Mouse (Mus musculus): ENCODE measurements around the gene Bsn.
"Not testable (repeated sequence)": the region's sequence is repeated elsewhere in the genome, so short reads cannot be mapped to it uniquely, and the experiment has no call there.

The Bsn gene

DNA sequence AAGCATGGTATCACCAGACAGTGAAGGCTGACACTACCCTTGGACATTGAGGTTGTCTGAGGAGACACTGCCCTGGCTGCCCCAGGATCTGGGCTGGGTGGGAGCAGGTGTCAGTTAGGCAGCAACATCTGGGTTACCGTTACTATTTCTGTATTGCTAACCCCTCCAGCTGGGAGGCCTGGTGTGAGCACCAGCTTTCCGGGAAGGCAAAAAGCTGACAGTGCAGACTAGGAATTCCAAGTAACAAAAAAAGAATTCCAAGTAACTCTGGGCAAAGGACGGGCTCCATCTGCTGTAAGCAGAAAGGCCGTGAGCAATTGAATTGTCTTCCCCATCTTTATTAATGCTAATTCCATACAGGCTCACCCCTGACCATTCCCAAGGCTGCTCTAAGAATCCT lies 8.4 kb upstream of the Bsn start:
- DNase-seq (ENCODE audit: extremely low read depth, low read depth), result no peak

DNA sequence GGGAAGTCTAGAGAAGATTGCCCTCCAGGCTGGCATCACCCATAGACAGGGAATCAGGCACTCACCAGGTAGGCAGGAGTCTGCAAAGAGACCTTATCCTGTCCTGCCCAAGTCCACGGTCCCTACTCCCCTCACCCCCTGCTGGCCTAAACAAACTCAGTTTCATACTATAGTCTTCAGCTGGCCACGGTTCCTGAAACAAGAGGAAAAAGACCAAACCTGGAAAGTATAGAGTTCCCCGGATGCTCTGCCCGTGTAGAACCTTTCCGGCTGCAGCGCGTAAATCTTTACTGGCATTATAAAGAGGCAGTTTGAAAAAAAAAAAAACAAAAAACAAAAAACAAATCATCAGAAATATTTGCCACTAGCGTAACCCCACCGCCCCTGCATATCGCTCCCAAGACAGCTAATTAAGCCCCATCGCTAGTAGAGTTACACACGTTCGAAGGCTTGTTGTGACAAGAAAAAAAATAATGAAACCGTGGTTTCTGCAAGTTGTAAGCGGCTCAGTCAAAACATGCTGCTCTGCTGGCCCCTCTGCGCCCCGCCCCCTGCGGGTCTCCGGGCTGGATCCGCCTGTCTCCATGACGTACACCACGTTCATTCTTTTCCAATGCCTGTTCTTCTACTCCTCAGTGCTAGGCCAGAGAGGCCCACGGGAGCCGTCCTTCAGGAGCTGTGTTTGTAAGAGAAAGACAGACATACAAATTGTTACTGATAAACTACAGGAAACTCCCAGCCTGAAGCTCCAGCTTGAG lies 6.9 kb upstream of the Bsn start:
- no peak for DNase-seq (ENCODE audit: extremely low read depth, low read depth)

DNA sequence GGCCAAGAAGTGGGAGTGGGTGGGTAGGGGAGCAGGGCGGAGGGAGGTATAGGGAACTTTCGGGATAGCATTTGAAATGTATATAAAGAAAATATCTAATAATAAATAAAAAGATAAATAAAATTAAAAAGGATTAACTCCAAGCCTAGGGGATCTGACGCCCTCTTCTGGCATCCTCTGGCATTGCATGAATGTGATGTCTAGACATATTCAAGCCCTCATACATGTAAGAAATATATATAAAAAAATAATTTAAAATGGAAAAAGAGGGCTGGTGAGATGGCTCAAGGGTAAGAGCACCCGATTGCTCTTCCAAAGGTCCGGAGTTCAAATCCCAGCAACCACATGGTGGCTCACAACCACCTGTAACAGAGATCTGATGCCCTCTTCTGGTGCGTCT lies 6.0 kb upstream of the Bsn start:
- DNase-seq (ENCODE audit: extremely low read depth, low read depth), result not testable (repeated sequence)

DNA sequence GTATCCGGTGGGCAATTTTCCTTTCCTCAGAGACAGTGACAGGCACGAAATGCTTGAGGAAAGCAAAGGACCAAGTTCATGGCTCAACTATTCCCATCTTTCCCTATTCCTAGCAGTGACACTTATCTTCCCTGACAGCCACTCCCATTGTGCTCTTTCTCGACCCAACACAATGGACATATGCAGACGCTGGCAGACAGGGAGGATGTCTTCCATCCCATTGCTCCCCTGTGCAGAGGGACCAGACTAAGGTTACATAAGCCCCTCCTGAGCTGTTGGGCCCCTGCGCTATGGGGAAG lies 747 bp downstream of the Bsn start:
- no peak for DNase-seq (ENCODE audit: extremely low read depth, low read depth)

- DNase-seq (ENCODE audit: extremely low read depth, low read depth), result no peak
These were observed 1.2 kb downstream of the Bsn start for GRCm38 (mm10) chr9:108189023-108189422.

- no peak for DNase-seq (ENCODE audit: extremely low read depth, low read depth)
These were observed 1.7 kb downstream of the Bsn start for GRCm38 (mm10) chr9:108188511-108188910.

DNA sequence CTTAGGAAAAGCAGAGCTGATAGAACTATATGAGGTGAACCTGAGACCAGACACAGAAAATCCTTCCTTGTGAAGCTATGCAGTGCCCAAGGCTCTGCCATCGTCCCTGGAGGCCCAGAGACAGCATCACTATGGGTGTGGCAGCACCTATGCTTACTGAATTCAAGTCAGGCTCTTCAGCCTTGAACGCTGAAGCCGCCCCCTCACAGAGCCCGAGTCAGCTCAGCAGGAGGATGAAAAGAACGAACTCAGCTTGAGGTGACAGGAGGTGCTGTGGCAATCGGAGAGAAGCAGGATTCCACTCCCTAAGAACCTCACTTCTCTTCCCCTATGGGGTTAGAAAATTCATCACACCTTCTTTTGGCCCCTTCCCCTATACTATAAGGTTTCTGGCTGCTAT lies 2.6 kb downstream of the Bsn start:
- no peak for DNase-seq (ENCODE audit: extremely low read depth, low read depth)

- DNase-seq (ENCODE audit: extremely low read depth, low read depth), result no peak
These were observed 4.4 kb downstream of the Bsn start for GRCm38 (mm10) chr9:108185786-108186185.

DNA sequence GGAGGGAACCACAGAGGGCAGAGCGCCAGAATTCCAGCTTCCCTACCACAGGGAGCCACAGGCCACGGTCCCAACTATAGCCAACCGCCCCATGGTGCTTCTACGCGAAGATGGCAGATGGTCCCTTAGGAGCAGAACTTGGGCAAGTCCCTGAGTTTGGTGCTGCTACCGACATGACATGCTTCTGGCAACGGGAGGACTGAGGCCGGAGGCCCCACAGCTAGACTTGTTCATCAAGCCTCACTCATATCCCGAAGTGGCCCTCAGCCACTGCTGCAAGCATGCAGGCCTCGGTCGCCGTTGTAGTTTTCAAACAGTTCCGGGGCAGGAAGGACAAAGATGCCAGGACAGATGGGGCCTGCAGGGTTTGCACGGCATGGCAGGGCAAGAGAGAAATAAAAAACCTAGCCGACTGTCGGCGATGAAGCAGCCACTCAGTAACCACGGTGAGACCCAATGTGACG lies 6.6 kb downstream of the Bsn start:
- DNase-seq (ENCODE audit: extremely low read depth, low read depth), result no peak

GRCm38 (mm10) chr9:108182806-108183506 lies 7.2 kb downstream of the Bsn start:
- DNase-seq (ENCODE audit: extremely low read depth, low read depth), result no peak

GRCm38 (mm10) chr9:108178391-108178790 lies 11.8 kb downstream of the Bsn start:
- DNase-seq (ENCODE audit: extremely low read depth, low read depth), result no peak

- no peak for DNase-seq (ENCODE audit: extremely low read depth, low read depth)
These were observed 14.9 kb downstream of the Bsn start for GRCm38 (mm10) chr9:108175116-108175838.

- DNase-seq (ENCODE audit: extremely low read depth, low read depth), result no peak
These were observed 17.3 kb downstream of the Bsn start for GRCm38 (mm10) chr9:108172777-108173350.

DNA sequence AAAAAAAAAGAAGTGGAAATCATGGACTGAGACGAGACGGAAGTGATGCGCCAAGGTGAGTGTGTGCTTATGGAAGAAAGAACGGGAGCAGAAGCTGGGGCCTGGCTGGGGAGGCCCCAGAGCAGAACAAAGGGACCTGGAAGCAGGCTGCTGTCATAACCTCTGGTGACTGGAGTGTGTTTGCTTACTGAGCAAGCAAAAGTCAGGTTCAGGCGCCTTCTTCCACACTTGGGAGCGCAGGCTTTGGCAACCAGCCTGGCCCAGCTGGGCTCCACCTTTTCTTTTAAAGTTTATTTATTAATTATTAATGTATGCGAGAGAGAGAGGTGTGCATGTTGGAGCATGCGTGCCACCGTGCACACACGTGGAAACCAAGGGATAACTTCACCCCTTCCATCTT lies 20.4 kb downstream of the Bsn start:
- DNase-seq (ENCODE audit: extremely low read depth, low read depth), result no peak

DNA sequence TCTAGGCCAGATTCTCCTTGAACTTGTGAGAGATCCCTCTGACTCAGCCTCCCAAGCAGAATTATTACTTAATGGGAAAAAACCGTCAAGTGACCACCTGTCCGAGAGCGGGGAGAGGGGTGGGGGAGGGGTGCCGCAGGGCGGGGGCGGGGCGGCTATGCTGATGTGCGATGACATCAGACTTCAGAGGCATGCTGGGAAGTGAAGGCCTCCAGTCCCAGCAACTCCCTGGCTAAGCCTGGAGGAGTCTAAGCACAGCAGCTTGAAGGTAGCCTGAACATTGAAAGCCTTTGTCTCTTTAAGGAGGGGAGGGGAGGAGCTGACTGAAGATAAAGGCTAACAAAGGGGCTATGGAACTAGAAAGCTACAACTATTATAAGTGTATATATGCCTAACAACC lies 25.0 kb downstream of the Bsn start:
- DNase-seq (ENCODE audit: extremely low read depth, low read depth), result no peak

DNA sequence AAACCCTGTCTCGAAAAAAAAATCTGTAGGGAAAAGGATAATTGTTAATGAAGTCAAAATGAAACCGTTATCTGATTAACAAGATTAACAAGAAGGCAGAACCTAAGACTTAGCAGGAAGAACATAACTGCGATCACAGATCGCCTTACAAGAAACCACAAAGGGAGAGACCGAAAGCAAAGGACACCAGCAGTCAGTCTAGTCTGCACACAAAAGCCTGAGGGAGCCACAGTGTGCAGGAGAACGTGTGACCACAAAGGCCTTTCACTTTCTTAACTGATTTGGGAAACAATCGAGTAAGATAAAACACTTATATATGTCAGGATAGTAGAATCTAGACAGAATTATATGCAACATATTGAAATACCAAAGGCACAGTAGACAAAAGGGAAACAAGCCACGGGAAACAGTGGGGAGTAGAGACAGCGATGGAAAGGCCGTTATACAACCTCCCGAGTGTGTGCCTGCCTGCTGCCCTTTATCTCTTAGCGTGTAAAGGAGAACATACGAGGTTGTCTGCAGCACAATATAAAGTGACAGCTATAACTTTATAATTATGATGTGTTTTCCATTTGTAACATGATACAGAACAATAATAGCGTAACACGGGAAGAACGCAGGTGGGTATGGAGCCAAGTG lies 26.4 kb downstream of the Bsn start:
- DNase-seq (ENCODE audit: extremely low read depth, low read depth), result no peak

DNA sequence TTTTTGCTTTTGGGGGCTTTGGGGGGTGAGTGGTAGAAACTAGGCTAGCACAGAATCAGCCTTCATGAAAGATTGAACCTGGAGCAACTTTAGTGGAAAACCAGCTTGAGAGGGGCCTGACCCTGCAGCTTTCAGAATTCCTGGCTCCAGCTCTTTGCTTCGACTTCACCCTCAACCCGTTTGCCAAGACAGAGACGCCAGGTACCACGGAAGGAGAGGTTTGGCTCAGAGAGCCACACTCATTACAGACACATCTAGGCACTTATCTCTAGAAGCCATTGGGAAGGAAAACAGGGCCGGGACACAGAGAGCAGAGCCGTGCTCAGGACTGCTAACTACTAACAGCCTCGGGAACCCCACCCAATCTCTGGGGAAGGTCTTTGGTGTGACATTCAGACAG lies 32.3 kb downstream of the Bsn start:
- DNase-seq (ENCODE audit: extremely low read depth, low read depth), result no peak

DNA sequence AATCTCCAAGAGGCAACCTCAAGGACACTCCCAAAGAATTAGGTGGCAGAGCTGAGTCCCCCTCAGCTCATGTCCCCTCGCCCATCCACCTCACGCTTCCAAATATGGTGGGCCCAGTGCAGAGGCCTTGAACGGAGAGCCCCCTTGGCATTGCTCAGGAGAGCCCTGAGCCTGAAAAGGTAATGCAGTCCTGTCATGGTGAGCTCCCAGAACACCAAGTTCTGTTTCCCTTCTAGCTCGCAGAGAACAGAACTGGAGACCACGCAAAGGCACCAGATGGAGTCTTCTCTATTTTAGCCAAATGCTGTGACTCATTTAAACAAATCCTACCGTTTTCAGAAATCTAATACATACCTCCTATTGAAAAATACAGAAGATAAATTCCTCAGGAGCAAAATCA lies 32.7 kb downstream of the Bsn start:
- DNase-seq (ENCODE audit: extremely low read depth, low read depth), result no peak

DNA sequence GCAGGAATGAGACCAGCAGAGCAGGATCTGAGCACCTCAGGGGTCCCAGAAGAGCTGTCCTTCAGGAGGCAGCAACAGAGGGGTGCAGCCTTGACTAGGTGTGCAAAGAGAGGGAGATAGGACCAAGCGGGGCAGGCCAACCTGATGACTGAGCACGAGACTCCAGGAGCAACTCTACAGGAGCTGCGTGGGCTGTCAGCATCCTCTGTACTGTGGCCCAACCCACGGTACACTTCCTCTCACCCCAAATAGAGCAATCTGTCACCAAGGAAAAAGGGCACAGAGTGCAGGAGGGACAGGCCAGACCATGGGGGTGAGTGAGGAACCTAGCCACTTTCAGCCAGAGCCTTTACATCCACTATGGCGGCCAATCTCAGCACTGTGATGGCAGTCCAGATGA lies 33.4 kb downstream of the Bsn start:
- DNase-seq (ENCODE audit: extremely low read depth, low read depth), result no peak

- no peak for DNase-seq (ENCODE audit: extremely low read depth, low read depth)
These were observed 35.4 kb downstream of the Bsn start for GRCm38 (mm10) chr9:108154814-108155213.

- DNase-seq (ENCODE audit: extremely low read depth, low read depth), result no peak
These were observed 36.4 kb downstream of the Bsn start for GRCm38 (mm10) chr9:108153516-108154448.

Data from MEL-GATA-1-ER (cell line).